Mouse (Mus musculus) hindbrain, postnatal 0 days (tissue): ENCODE data around the gene 3100002H09Rik. TPM values are rescaled to one million over a fixed set of nuclear protein-coding genes. Genes with fewer than 3 reads are reported as not detected.

ENCODE experiments used
- ATAC-seq: fragments of 200-750 bp; cut with Nextera tagmentation; 2 replicates; pipeline ENCODE4 v1.8.0; 2017; ENCODE audit warnings: mild to moderate bottlenecking, moderate TSS enrichment, moderate library complexity
- DNase-seq: peaks from one replicate; pipeline ENCODE4 v3.0.0-alpha.2; 2015; ENCODE audit warnings: low spot score
- H3K27ac ChIP-seq: fragments of 300-500 bp; sonication (generic); 2 replicates; pipeline ENCODE4 v1.5.1; 2014; ENCODE audit warnings: mild to moderate bottlenecking
- H3K27me3 ChIP-seq: fragments of 300-500 bp; sonication (generic); 2 replicates; pipeline ENCODE4 v1.6.1; 2014; ENCODE audit warnings: low read length, mixed read lengths; ENCODE audit not compliant: insufficient read depth
- H3K36me3 ChIP-seq: fragments of 300-500 bp; sonication (generic); 2 replicates; pipeline ENCODE4 v1.6.1; 2014; ENCODE audit warnings: low read length, mixed read lengths; ENCODE audit not compliant: insufficient read depth
- H3K4me1 ChIP-seq: fragments of 300-500 bp; sonication (generic); 2 replicates; pipeline ENCODE4 v1.6.1; 2014; ENCODE audit warnings: antibody characterized with exemption, low read length, mixed read lengths; ENCODE audit not compliant: insufficient read depth
- H3K4me2 ChIP-seq: fragments of 300-500 bp; sonication (generic); 2 replicates; pipeline ENCODE4 v1.6.1; 2014; ENCODE audit warnings: low read depth, mild to moderate bottlenecking, low read length, moderate library complexity, mixed read lengths
- H3K4me3 ChIP-seq: fragments of 300-500 bp; sonication (generic); 2 replicates; pipeline ENCODE4 v1.5.1; 2014; ENCODE audit warnings: low read length
- H3K9ac ChIP-seq: fragments of 300-500 bp; sonication (generic); replicated peaks from 2 replicates; pipeline ENCODE4 v1.6.1; 2014; ENCODE audit warnings: mild to moderate bottlenecking, low read length, moderate library complexity, mixed read lengths
- H3K9me3 ChIP-seq: fragments of 300-500 bp; sonication (generic); 2 replicates; pipeline ENCODE4 v1.6.1; 2016; ENCODE audit warnings: low read length, mixed read lengths
- CTCF ChIP-seq: IDR thresholded peaks from 2 replicates; pipeline ENCODE4 v1.5.1; 2016; ENCODE audit warnings: antibody characterized with exemption, control low read depth, low read depth
- WGBS: fragments of 180-500 bp; shearing (Covaris S2); extraction: QIAGEN DNeasy Blood & Tissue Kit; methylation state at CpG from one replicate; pipeline ENCODE4 v1.1.7; 2014; 5-methylcytosine and 5-hydroxymethylcytosine counted together
- polyA plus RNA-seq: library from polyadenylated mRNA; unstranded; fragments of >200 nt; fragmentation: Nextera tagmentation; extraction: Ambion mirVana; gene quantifications from 2 replicates; pipeline ENCODE4 v1.2.1, GENCODE M21; 2015
- total RNA-seq: library from RNA; depleted of rRNA; stranded (reverse); fragments of >200 nt; gene quantifications from 2 replicates; pipeline ENCODE4 v1.2.3, GENCODE M21; 2014

Gene 3100002H09Rik
- total and polyA plus RNA-seq, 2 experiments from 2014 or later, result 0.23 to 0.26 TPM

DNA sequence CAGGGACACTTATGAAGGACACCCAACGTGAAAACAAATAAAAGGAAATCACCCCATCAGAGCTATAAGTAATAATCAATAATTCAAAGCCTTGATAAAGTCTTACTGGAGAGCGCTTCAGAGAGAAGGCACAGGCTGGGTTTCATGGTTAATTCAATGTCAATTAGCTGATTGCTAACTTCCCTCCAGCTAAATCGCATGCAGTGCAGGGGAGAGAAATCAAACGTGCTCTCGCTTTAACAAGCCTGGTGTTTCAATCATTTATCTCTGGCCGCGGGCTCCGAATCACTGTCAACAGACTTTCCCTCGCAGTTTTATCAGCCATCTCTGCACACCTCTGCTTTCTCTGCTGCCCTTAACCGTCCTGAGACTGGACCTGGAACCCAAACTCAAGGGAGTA lies 22.3 kb upstream of the 3100002H09Rik start:
- TF ChIP-seq CTCF, result no peak
- H3K27ac ChIP-seq, result no peak overlapping the region

DNA sequence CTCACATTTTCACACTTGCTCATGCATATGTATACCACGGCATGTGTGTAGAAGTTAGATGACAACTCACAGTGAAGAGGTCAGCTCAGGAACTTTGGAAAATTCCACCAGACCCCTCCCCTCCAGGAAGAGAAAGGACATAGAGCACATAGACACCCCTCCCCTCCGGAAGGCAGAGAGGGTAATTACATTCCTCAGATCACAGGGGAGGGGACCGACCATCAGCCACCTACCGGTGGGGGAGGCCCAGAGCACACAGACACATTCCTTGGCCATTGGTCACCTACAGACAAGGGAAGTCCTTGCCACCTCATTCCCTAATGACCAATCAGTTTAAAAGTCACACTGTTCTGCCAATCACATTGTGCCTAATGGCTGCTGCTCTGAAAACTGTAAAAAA lies 20.9 kb upstream of the 3100002H09Rik start:
- Histone ChIP-seq H3K9me3 (no peaks in the 10 kb centered on the region), H3K4me1 (no peaks in the 10 kb centered on the region), H3K27me3 (peaks cover 4% of the 10 kb centered on the region; the same call in 1 of the 2 replicates), H3K4me2 (no peak overlapping the region), H3K27ac (no peak overlapping the region), H3K9ac (no peak overlapping the region), H3K36me3 (no peaks in the 10 kb centered on the region), H3K4me3 (no peak overlapping the region)
- no peak for TF ChIP-seq CTCF
- DNase-seq (no peak), ATAC-seq (no peak)
- 67% methylated on average over 4 of the region's 4 CpGs for WGBS

More for the DNA sequence above, 22.3 kb upstream of the 3100002H09Rik start:
- Histone ChIP-seq H3K36me3 (no peaks in the 10 kb centered on the region), H3K9ac (no peak overlapping the region), H3K27me3 (peaks cover 4% of the 10 kb centered on the region; the same call in 1 of the 2 replicates), H3K4me1 (no peaks in the 10 kb centered on the region), H3K4me2 (no peak overlapping the region), H3K4me3 (no peak overlapping the region), H3K9me3 (no peaks in the 10 kb centered on the region)
- ATAC-seq (no peak), DNase-seq (peak; percentile 33)
- 57% methylated on average over 10 of the region's 10 CpGs for WGBS

DNA sequence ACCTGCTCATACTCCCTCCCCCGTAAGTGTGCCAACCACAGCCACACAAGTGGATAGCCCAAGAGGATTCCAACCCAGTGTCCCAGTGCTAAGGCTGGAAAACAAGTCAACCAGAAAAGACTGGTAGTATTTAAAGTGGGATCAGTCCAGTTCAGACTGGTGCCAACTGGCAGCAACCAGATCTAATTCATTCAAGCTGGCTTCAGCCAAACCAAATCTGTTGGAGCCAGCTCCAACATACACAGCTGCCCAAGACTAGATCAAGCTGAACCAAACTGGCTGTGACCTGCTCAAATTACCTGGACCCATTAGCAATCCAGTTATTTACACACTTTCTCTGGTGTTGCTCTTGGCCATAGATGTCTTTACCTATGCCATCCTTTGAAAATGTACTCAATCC lies 16.2 kb upstream of the 3100002H09Rik start:
- ATAC-seq, result peak; percentile 70
- WGBS, result 50% methylated on average over 1 of the region's 1 CpGs
- peak; percentile 64 for DNase-seq

DNA sequence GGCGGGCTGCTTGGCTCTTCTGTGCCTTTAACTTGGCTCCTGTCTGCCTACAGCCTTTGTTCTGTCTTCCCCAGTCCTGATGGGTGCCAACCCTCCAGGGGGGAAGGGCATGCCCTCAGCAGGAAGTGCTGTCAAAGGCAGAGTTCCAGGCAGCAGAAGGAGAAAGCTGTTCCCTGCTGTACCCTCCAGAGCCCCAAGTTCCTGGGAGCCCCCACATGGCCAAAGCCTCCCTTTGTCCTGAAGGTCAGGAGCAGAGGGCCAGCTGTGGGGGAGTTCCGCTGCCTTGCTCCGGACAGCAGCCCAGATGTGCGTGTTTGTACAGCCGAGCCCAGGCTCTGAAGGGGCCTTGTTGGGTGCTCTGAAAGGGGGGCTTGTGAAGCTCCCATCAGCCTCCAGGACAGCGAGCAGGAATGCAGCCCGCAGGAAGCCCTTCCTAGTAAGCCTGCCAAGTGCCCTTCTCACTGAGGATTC lies 13.5 kb upstream of the 3100002H09Rik start:
- Histone ChIP-seq H3K27ac (no peak overlapping the region), H3K9ac (no peak overlapping the region), H3K27me3 (no peaks in the 10 kb centered on the region), H3K4me3 (no peak overlapping the region), H3K36me3 (no peaks in the 10 kb centered on the region), H3K4me2 (no peak overlapping the region), H3K9me3 (no peaks in the 10 kb centered on the region), H3K4me1 (0 out of 2 replicates have a peak, but pooled peaks cover 7% of the 10 kb centered on the region)
- DNase-seq (peak; percentile 52), ATAC-seq (peak; percentile 57)
- 24% methylated on average over 7 of the region's 7 CpGs for WGBS
- TF ChIP-seq CTCF, result no peak

More for the DNA sequence above, 16.2 kb upstream of the 3100002H09Rik start:
- Histone ChIP-seq H3K27me3 (no peaks in the 10 kb centered on the region), H3K4me2 (no peak overlapping the region), H3K4me1 (0 out of 2 replicates have a peak, but pooled peaks cover 7% of the 10 kb centered on the region), H3K27ac (no peak overlapping the region), H3K9ac (no peak overlapping the region), H3K9me3 (no peaks in the 10 kb centered on the region), H3K36me3 (no peaks in the 10 kb centered on the region), H3K4me3 (no peak overlapping the region)
- no peak for TF ChIP-seq CTCF

DNA sequence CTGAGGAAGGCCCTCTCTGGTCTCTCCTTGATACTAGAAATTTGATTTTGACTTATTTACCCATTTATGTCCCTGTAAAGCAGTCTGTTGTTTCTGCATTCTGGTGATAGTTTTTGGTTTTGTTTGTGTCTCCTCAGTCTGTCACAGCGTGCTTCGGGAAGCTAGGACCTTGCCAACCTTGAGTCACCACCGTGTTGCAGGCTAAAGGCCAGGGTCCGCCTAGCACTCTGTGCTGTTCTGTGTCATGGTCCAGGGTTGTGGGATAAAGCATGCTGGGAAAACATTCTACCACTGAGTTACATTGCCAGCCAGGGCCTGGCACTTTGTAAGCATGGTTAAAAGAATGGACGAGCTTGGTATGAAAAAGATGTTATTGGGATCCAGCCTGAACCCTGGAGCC lies 12.0 kb upstream of the 3100002H09Rik start:
- H3K4me3 ChIP-seq, result no peak overlapping the region
- no peak overlapping the region for H3K27ac ChIP-seq
- no peak for TF ChIP-seq CTCF
- 0 out of 2 replicates have a peak, but pooled peaks cover 7% of the 10 kb centered on the region for H3K4me1 ChIP-seq
- WGBS, result 71% methylated on average over 5 of the region's 5 CpGs
- no peak for ATAC-seq
- no peaks in the 10 kb centered on the region for H3K36me3 ChIP-seq
- no peak for DNase-seq
- H3K4me2 ChIP-seq, result no peak overlapping the region
- H3K9me3 ChIP-seq, result no peaks in the 10 kb centered on the region
- no peak overlapping the region for H3K9ac ChIP-seq
- no peaks in the 10 kb centered on the region for H3K27me3 ChIP-seq

- Histone ChIP-seq H3K4me3 (no peak overlapping the region), H3K4me2 (no peak overlapping the region), H3K4me1 (0 out of 2 replicates have a peak, but pooled peaks cover 7% of the 10 kb centered on the region), H3K9ac (no peak overlapping the region), H3K9me3 (no peaks in the 10 kb centered on the region), H3K27ac (no peak overlapping the region), H3K36me3 (no peaks in the 10 kb centered on the region), H3K27me3 (no peaks in the 10 kb centered on the region)
- TF ChIP-seq CTCF, result no peak
- DNase-seq (no peak), ATAC-seq (no peak)
- 47% methylated on average over 11 of the region's 11 CpGs for WGBS
These were observed 10.8 kb upstream of the 3100002H09Rik start for GRCm38 (mm10) chr4:124621406-124621805.

DNA sequence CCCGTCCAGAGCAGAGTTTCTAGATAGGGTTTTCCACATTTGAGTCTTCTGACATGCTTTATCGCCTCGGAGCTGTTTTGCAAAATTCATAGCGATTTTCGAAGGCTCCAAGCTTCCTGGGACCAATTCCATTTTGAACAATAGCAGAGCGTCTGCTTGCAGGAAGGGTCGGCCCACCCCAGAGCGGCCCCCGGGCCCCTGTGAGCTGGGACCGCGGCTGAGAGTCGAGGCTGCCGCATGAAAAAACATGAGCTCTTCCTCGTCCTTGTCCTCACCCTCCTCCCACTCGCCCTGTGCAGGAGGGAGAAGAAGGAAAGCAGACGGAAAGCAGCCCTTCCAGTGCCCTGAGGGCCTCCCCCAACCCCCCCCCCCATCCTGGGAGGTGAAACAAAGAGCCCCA lies 8.0 kb upstream of the 3100002H09Rik start:
- no peak for DNase-seq

More for the DNA sequence above, 8.0 kb upstream of the 3100002H09Rik start:
- TF ChIP-seq CTCF, result no peak
- H3K4me2 ChIP-seq, result no peak overlapping the region
- H3K9ac ChIP-seq, result no peak overlapping the region
- no peaks in the 10 kb centered on the region for H3K9me3 ChIP-seq
- 0 out of 2 replicates have a peak, but pooled peaks cover 3% of the 10 kb centered on the region for H3K4me1 ChIP-seq
- no peaks in the 10 kb centered on the region for H3K27me3 ChIP-seq
- WGBS, result 13% methylated on average over 16 of the region's 16 CpGs
- no peak overlapping the region for H3K27ac ChIP-seq
- no peaks in the 10 kb centered on the region for H3K36me3 ChIP-seq
- no peak overlapping the region for H3K4me3 ChIP-seq
- ATAC-seq, result no peak
